In the genomic region with DNA sequence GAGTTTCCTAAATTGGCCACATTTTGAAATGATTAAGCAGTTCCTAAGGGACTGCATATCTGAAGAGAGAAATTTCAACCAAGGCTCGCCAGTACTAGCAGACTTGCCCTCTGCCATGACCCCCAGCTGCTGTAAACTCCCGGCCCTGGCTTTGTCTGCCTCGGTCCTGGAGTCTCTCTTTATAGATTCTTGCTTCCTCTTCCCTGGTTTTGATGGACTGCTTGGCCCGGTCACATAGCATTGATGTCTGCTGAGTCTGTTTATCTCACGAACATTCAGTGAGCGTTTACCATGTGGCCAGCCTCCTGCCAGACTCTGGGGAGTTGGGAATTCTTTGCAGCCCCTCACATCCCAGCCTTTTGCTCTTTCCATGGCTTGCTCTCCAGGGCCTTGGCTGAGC, we compare ENCODE assay signal across 10 mouse cellular contexts. TPM values are rescaled to one million over a fixed set of nuclear protein-coding genes. Genes with fewer than 3 reads are reported as not detected.
DNase-seq lines count a peak whose midpoint lies in the region; ATAC-seq lines count a peak whose summit lies in the region.
"Had no signal": no experiment of that assay in that cellular context is flagged by ENCODE, and none has a peak within 500 bp of the region (broad histone marks: within the 10 kb centered on the region; RNA-seq: fewer than 3 reads in every experiment).

No protein-coding gene starts in this region.

- H3K4me3 ChIP-seq in lung, embryonic 15.5 days = no peak overlapping the region
- H3K4me3 ChIP-seq in limb, embryonic 13.5 days = no peak overlapping the region

- peak overlapping the region; percentile 69 for H3K27ac ChIP-seq in lung, embryonic 15.5 days
- H3K27ac ChIP-seq in limb, embryonic 13.5 days = 0 out of 2 replicates have a peak overlapping the region, but pooled peaks have one; percentile 3

- H3K27me3 ChIP-seq in lung, embryonic 15.5 days = no peaks in the 10 kb centered on the region
- no peaks in the 10 kb centered on the region for H3K27me3 ChIP-seq in limb, embryonic 13.5 days

- H3K9ac ChIP-seq in lung, embryonic 15.5 days = no peak overlapping the region
- no peak overlapping the region for H3K9ac ChIP-seq in limb, embryonic 13.5 days

- peak; percentile 21 for DNase-seq in cerebellum, adult 9-10 months
- no peak for DNase-seq in cerebellum, adult 8-10 months
- DNase-seq in lung, postnatal 14 days = no peak
- DNase-seq in heart, postnatal 4 days = peak; percentile 36
- no peak for DNase-seq in left cerebral cortex, postnatal 14 days (ENCODE audit: low spot score in 2 of 2)
- DNase-seq: thymus, postnatal 14 days had no signal

- 19% methylated on average over 6 of the region's 6 CpGs for WGBS in lung, embryonic 15.5 days
- WGBS in limb, embryonic 13.5 days = 20% methylated on average over 6 of the region's 6 CpGs

- H3K4me1 ChIP-seq in lung, embryonic 15.5 days = peaks cover 62% of the 10 kb centered on the region
- peaks cover 56% of the 10 kb centered on the region for H3K4me1 ChIP-seq in limb, embryonic 13.5 days

- H3K9me3 ChIP-seq in lung, embryonic 15.5 days = no peaks in the 10 kb centered on the region
- no peaks in the 10 kb centered on the region for H3K9me3 ChIP-seq in limb, embryonic 13.5 days
- H3K9me3 ChIP-seq: G1E had no signal

- intact Hi-C loops in left cerebral cortex, postnatal 14 days (cut with DNase I) = loop anchor here (5.0 kb wide), 1 partner anchor 52 kb away; no protein-coding TSS in a partner anchor

- peak; percentile 43; the same call in 1 of the 2 replicates for ATAC-seq in lung, embryonic 15.5 days (ENCODE audit: borderline replicate concordance, extremely low read depth, low FRiP score, low TSS enrichment)
- no peak for ATAC-seq in limb, embryonic 13.5 days (ENCODE audit: low FRiP score, low read depth)
- ATAC-seq in erythroid progenitor cell, adult 5-6 weeks (replicated peaks; ENCODE audit: low FRiP score, poor library complexity, severe bottlenecking) = no peak

- no peak overlapping the region for H3K4me2 ChIP-seq in lung, embryonic 15.5 days
- no peak overlapping the region for H3K4me2 ChIP-seq in limb, embryonic 13.5 days (replicated peaks)

- H3K36me3 ChIP-seq in lung, embryonic 15.5 days = peaks cover 9% of the 10 kb centered on the region; the same call in 1 of the 2 replicates
- peaks cover 59% of the 10 kb centered on the region for H3K36me3 ChIP-seq in limb, embryonic 13.5 days
- H3K36me3 ChIP-seq: G1E had no signal

RNA-seq across cellular contexts. Expression of gene Umps, which starts 22.1 kb away (rescaled TPM):
- 56.0 and 58.9 TPM in 2 replicates for polyA plus RNA-seq in lung, embryonic 15.5 days (2015; fragmentation: Nextera tagmentation; extraction: Ambion mirVana)
- total RNA-seq in heart, postnatal 4 days (2021) = 10 to 100 TPM; 17.0 to 18.1 TPM
- polyA plus RNA-seq in limb, embryonic 13.5 days (2015; fragmentation: Nextera tagmentation; extraction: Ambion mirVana) = 57.8 and 58.2 TPM in 2 replicates
- total RNA-seq in erythroid progenitor cell, adult 5-6 weeks (2015; ENCODE audit: low replicate concordance) = 5.4 TPM in 2 replicates
- total RNA-seq in erythroid progenitor cell, adult 5-6 weeks (2017; ENCODE audit: low replicate concordance) = 8.5 and 9.2 TPM in 2 replicates
- 10 to 100 TPM; 14.6 to 15.3 TPM for total RNA-seq in left cerebral cortex, postnatal 14 days (2021)

Comparison
In these comparisons a context has a peak if more than half of its experiments do, and no peak if none do; other contexts are left out.
1. DNase-seq: peak in cerebellum, adult 9-10 months (single experiment) and heart, postnatal 4 days (single experiment); none in cerebellum, adult 8-10 months (single experiment), lung, postnatal 14 days (single experiment) and left cerebral cortex, postnatal 14 days (0 of 2).